Mouse (Mus musculus) kidney, adult 11 months (tissue): ENCODE measurements around the gene Ece1.

Experiments used
- DNase-seq: peaks from one replicate; pipeline ENCODE4 v3.0.0; 2022

The Ece1 gene

GRCm38 (mm10) chr4:137887337-137887992 is 25.4 kb downstream of the Ece1 start:
- DNase-seq, result no peak

- DNase-seq, result no peak
Measured at GRCm38 (mm10) chr4:137887993-137888388, 26.0 kb downstream of the Ece1 start.

GRCm38 (mm10) chr4:137890596-137890995 is 28.6 kb downstream of the Ece1 start:
- DNase-seq, result peak; percentile 24

GRCm38 (mm10) chr4:137891553-137892145 is 29.6 kb downstream of the Ece1 start:
- no peak for DNase-seq

GRCm38 (mm10) chr4:137892713-137893242 is 30.7 kb downstream of the Ece1 start:
- no peak for DNase-seq

GRCm38 (mm10) chr4:137896612-137897297 is 34.7 kb downstream of the Ece1 start:
- no peak for DNase-seq

- DNase-seq, result peak; percentile 70
Measured at GRCm38 (mm10) chr4:137897298-137897612, 35.2 kb downstream of the Ece1 start.

GRCm38 (mm10) chr4:137898490-137898889 is 36.5 kb downstream of the Ece1 start:
- no peak for DNase-seq

- no peak for DNase-seq
Measured at GRCm38 (mm10) chr4:137902268-137902667, 40.2 kb downstream of the Ece1 start.

- DNase-seq, result no peak
Measured at GRCm38 (mm10) chr4:137902873-137903272, 40.8 kb downstream of the Ece1 start.

GRCm38 (mm10) chr4:137904956-137905551 is 43.0 kb downstream of the Ece1 start:
- no peak for DNase-seq

- DNase-seq, result no peak
Measured at GRCm38 (mm10) chr4:137907979-137908378, 45.9 kb downstream of the Ece1 start.

- no peak for DNase-seq
Measured at GRCm38 (mm10) chr4:137908489-137908888, 46.5 kb downstream of the Ece1 start.

GRCm38 (mm10) chr4:137908915-137909314 is 46.9 kb downstream of the Ece1 start:
- no peak for DNase-seq

GRCm38 (mm10) chr4:137909471-137909870 is 47.4 kb downstream of the Ece1 start:
- DNase-seq, result no peak

GRCm38 (mm10) chr4:137910382-137911009 is 48.5 kb downstream of the Ece1 start:
- DNase-seq, result no peak

GRCm38 (mm10) chr4:137911657-137912056 is 49.6 kb downstream of the Ece1 start:
- no peak for DNase-seq

GRCm38 (mm10) chr4:137912768-137913305 is 50.8 kb downstream of the Ece1 start:
- peak; percentile 53 for DNase-seq

GRCm38 (mm10) chr4:137913321-137914057 is 51.5 kb downstream of the Ece1 start:
- peak; percentile 68 for DNase-seq

- DNase-seq, result no peak
Measured at GRCm38 (mm10) chr4:137917591-137917990, 55.6 kb downstream of the Ece1 start.

GRCm38 (mm10) chr4:137918559-137918958 is 56.5 kb downstream of the Ece1 start:
- no peak for DNase-seq

- DNase-seq, result no peak
Measured at GRCm38 (mm10) chr4:137919116-137919515, 57.1 kb downstream of the Ece1 start.
